Mouse (Mus musculus) CH12.LX (cell line): ENCODE measurements around the gene Thbs1. TPM values are rescaled to one million over a fixed set of nuclear protein-coding genes. Genes with fewer than 3 reads are reported as not detected.

ENCODE experiments used
- DNase-seq: peaks from one replicate; pipeline ENCODE4 v3.0.0-alpha.2; 2013; ENCODE audit errors: extremely low read depth
- H3K27ac ChIP-seq: 2 replicates; pipeline ENCODE4 v1.5.1; 2012; ENCODE audit warnings: low read depth, mild to moderate bottlenecking, control low read depth, moderate library complexity; ENCODE audit not compliant: insufficient read depth
- H3K27me3 ChIP-seq: replicated peaks from 2 replicates; pipeline ENCODE3; 2012; ENCODE audit warnings: inconsistent platforms
- H3K36me3 ChIP-seq, 2 experiments: replicated peaks in 1 of 2; 2 replicates each; pipeline versions ENCODE3 to v1.6.1; 2012; ENCODE audit warnings: inconsistent platforms in 1 of 2, low read length in 1 of 2, mild to moderate bottlenecking in 1 of 2, mixed read lengths in 1 of 2, moderate library complexity in 1 of 2; ENCODE audit not compliant: control insufficient read depth in 1 of 2, insufficient read depth in 1 of 2
- H3K4me1 ChIP-seq, 2 experiments: 2 replicates each; pipeline ENCODE4 v1.6.1; 2012; ENCODE audit warnings: inconsistent platforms in 1 of 2, moderate library complexity in 1 of 2; ENCODE audit not compliant: insufficient read depth in 2 of 2, control insufficient read depth in 1 of 2
- H3K4me2 ChIP-seq: 2 replicates; pipeline ENCODE4 v1.6.1; 2012; ENCODE audit warnings: low read depth, mild to moderate bottlenecking, control low read depth; ENCODE audit not compliant: poor library complexity, insufficient read depth, severe bottlenecking
- H3K4me3 ChIP-seq, 3 experiments: fragments of 150-350 bp in 1 of 3; sonication (generic) in 1 of 3; replicated peaks in 1 of 3; 2 replicates each; pipeline versions ENCODE3 to v1.5.1; 2011 to 2012; ENCODE audit warnings: low read depth in 2 of 3, low read length in 2 of 3, mild to moderate bottlenecking in 2 of 3, moderate library complexity in 2 of 3, control low read depth in 1 of 3, improper control_type of control experiment in 1 of 3, inconsistent platforms in 1 of 3, mixed read lengths in 1 of 3; ENCODE audit not compliant: poor library complexity in 1 of 3
- H3K79me2 ChIP-seq: replicated peaks from 2 replicates; pipeline ENCODE4 v1.6.1; 2012; ENCODE audit warnings: mild to moderate bottlenecking, moderate library complexity; ENCODE audit not compliant: control insufficient read depth, poor library complexity, insufficient read depth, severe bottlenecking; ENCODE audit errors: extremely low read depth
- H3K9ac ChIP-seq: 2 replicates; pipeline ENCODE4 v1.6.1; 2012; ENCODE audit warnings: low read depth, mild to moderate bottlenecking, control low read depth, moderate library complexity; ENCODE audit not compliant: insufficient read depth
- H3K9me3 ChIP-seq: replicated peaks from 2 replicates; pipeline ENCODE3; 2012; ENCODE audit warnings: low read length, inconsistent platforms, mixed read lengths
- BHLHE40 ChIP-seq: IDR thresholded peaks from 2 replicates; pipeline ENCODE4 v1.6.1; 2011; ENCODE audit warnings: mild to moderate bottlenecking, low read depth, low read length, improper control_type of control experiment
- E2F4 ChIP-seq: IDR thresholded peaks from 2 replicates; pipeline ENCODE4 v1.6.1; 2011; ENCODE audit warnings: low read depth, low read length, improper control_type of control experiment; ENCODE audit not compliant: insufficient replicate concordance
- ELF1 ChIP-seq: IDR thresholded peaks from 2 replicates; pipeline ENCODE4 v1.6.1; 2014; ENCODE audit warnings: low read depth, mild to moderate bottlenecking, inconsistent platforms, low read length, improper control_type of control experiment
- EP300 ChIP-seq: IDR thresholded peaks from 2 replicates; pipeline ENCODE4 v1.6.1; 2011; ENCODE audit warnings: low read length, improper control_type of control experiment
- ETS1 ChIP-seq: conservative IDR thresholded peaks from 2 replicates; pipeline ENCODE4 v1.6.1; 2012; ENCODE audit warnings: low read depth, mild to moderate bottlenecking, inconsistent platforms, low read length, improper control_type of control experiment, moderate library complexity
- GABPA ChIP-seq: IDR thresholded peaks from 2 replicates; pipeline ENCODE4 v1.6.1; 2012; ENCODE audit warnings: low read depth, low read length, improper control_type of control experiment, inconsistent platforms; ENCODE audit not compliant: insufficient replicate concordance
- IRF4 ChIP-seq: IDR thresholded peaks from 2 replicates; pipeline ENCODE4 v1.6.1; 2014; ENCODE audit warnings: low read depth, mild to moderate bottlenecking, inconsistent platforms, low read length, improper control_type of control experiment
- JUN ChIP-seq: IDR thresholded peaks from 2 replicates; pipeline ENCODE4 v1.6.1; 2011; ENCODE audit warnings: low read depth, mild to moderate bottlenecking, low read length, improper control_type of control experiment, moderate library complexity; ENCODE audit not compliant: insufficient read depth
- JUND ChIP-seq: conservative IDR thresholded peaks from 2 replicates; pipeline ENCODE4 v1.6.1; 2011; ENCODE audit warnings: low read depth, low read length, improper control_type of control experiment
- KAT2A ChIP-seq: IDR thresholded peaks from 2 replicates; pipeline ENCODE4 v1.6.1; 2012; ENCODE audit warnings: low read length, improper control_type of control experiment, inconsistent platforms; ENCODE audit not compliant: insufficient replicate concordance
- MAX ChIP-seq: IDR thresholded peaks from 2 replicates; pipeline ENCODE4 v1.6.1; 2011; ENCODE audit warnings: low read length, improper control_type of control experiment
- MEF2A ChIP-seq: IDR thresholded peaks from 2 replicates; pipeline ENCODE4 v1.6.1; 2014; ENCODE audit warnings: low read depth, mild to moderate bottlenecking, inconsistent platforms, low read length, improper control_type of control experiment, borderline replicate concordance
- MXI1 ChIP-seq: IDR thresholded peaks from 2 replicates; pipeline ENCODE4 v1.6.1; 2011; ENCODE audit warnings: mild to moderate bottlenecking, low read depth, low read length, improper control_type of control experiment
- MYC ChIP-seq: IDR thresholded peaks from 2 replicates; pipeline ENCODE4 v1.6.1; 2011; ENCODE audit warnings: low read depth, mild to moderate bottlenecking, improper control_type of control experiment, low read length
- NRF1 ChIP-seq: IDR thresholded peaks from 2 replicates; pipeline ENCODE4 v1.6.1; 2014; ENCODE audit warnings: low read depth, mild to moderate bottlenecking, inconsistent platforms, low read length, improper control_type of control experiment, moderate library complexity
- POLR2A ChIP-seq: IDR thresholded peaks from 2 replicates; pipeline ENCODE4 v1.6.1; 2011; ENCODE audit warnings: low read depth, mild to moderate bottlenecking, improper control_type of control experiment, low read length
- POLR2AphosphoS2 ChIP-seq: IDR thresholded peaks from 2 replicates; pipeline ENCODE4 v1.6.1; 2011; ENCODE audit warnings: low read depth, low read length, improper control_type of control experiment
- RCOR1 ChIP-seq: conservative IDR thresholded peaks from 2 replicates; pipeline ENCODE4 v1.6.1; 2012; ENCODE audit warnings: low read depth, mild to moderate bottlenecking, inconsistent platforms, low read length, improper control_type of control experiment
- SIN3A ChIP-seq: IDR thresholded peaks from 2 replicates; pipeline ENCODE4 v1.6.1; 2012; ENCODE audit warnings: low read length, improper control_type of control experiment, inconsistent platforms
- SMC3 ChIP-seq: IDR thresholded peaks from 2 replicates; pipeline ENCODE4 v1.6.1; 2011; ENCODE audit warnings: low read depth, low read length, improper control_type of control experiment
- TBP ChIP-seq: conservative IDR thresholded peaks from 2 replicates; pipeline ENCODE4 v1.6.1; 2011; ENCODE audit warnings: low read depth, low read length, improper control_type of control experiment
- USF2 ChIP-seq: conservative IDR thresholded peaks from 2 replicates; pipeline ENCODE4 v1.6.1; 2011; ENCODE audit warnings: low read depth, low read length, improper control_type of control experiment
- ZC3H11A ChIP-seq: IDR thresholded peaks from 2 replicates; pipeline ENCODE4 v1.6.1; 2012; ENCODE audit warnings: low read depth, mild to moderate bottlenecking, inconsistent platforms, low read length, improper control_type of control experiment
- ZNF384 ChIP-seq: IDR thresholded peaks from 2 replicates; pipeline ENCODE4 v1.6.1; 2012; ENCODE audit warnings: low read depth, low read length, improper control_type of control experiment, inconsistent platforms
- dilution Hi-C: fragments of 300-500 bp; cut with MboI; formaldehyde crosslinking; loops from 2 replicates; pipeline ENCODE4 v1.14.3; 2020; ENCODE audit warnings: low sequenced_read_pairs; ENCODE audit not compliant: extremely low pct_unique_long_range_greater_than_20kb, extremely low pct_ligation_motif_present
- in situ Hi-C: fragments of 300-500 bp; cut with MboI; formaldehyde crosslinking; loops from 3 replicates; pipeline ENCODE4 v1.14.3; 2019; ENCODE audit warnings: low sequenced_read_pairs, low pct_ligation_motif_present, low pct_unique_long_range_greater_than_20kb, mixed read lengths
- polyA plus RNA-seq: library from polyadenylated mRNA; unstranded; fragments of >175 nt; gene quantifications from 2 replicates; pipeline ENCODE4 v1.2.1, GENCODE M21; 2012; ENCODE audit warnings: low read depth; ENCODE audit not compliant: insufficient read length
- total RNA-seq, 2 experiments: library from RNA; depleted of rRNA; stranded (reverse); fragments of 300-350 nt in 1 of 2; fragments of >200 nt in 1 of 2; gene quantifications; 2 replicates each; pipeline ENCODE4 v1.2.3; 2012 to 2014

Thbs1 gene
- total RNA-seq (2012; rRNA removed) (0.08 TPM in 1 of 2 replicates, not detected in the other), total RNA-seq (2014; rRNA removed) (0.03 and 0.04 TPM in 2 replicates), polyA plus RNA-seq (not detected in 2 replicates)

GRCm38 (mm10) chr2:118111488-118112131 is at the start of gene Thbs1:
Thbs1 (plus strand) TSS chr2:118111876.
- Histone ChIP-seq H3K4me1 (no peaks in the 10 kb centered on the region), H3K27ac (no peak within 1 kb of the TSS), H3K4me3 (peak within 1 kb of the TSS in 2 of 3 experiments; percentile 18 to 41), H3K79me2 (no peaks in the 10 kb centered on the region), H3K9me3 (no peaks in the 10 kb centered on the region), H3K4me2 (peak within 1 kb of the TSS; percentile 87), H3K36me3 (no peaks in the 10 kb centered on the region), H3K27me3 (no peaks in the 10 kb centered on the region), H3K9ac (no peak within 1 kb of the TSS)
- dilution Hi-C loops = no loop called here
- DNase-seq = peak; percentile 16
- in situ Hi-C loops = loop anchor here (25.0 kb wide), 1 partner anchor 574 kb away; no protein-coding TSS in a partner anchor
- TF ChIP-seq JUND = no peak
- no peak for TF ChIP-seq MXI1
- no peak for TF ChIP-seq ELF1
- TF ChIP-seq BHLHE40 = no peak
- TF ChIP-seq MYC = no peak
- no peak for TF ChIP-seq JUN
- no peak for TF ChIP-seq SMC3
- no peak for TF ChIP-seq NRF1
- TF ChIP-seq TBP = no peak
- TF ChIP-seq RCOR1 = no peak
- TF ChIP-seq EP300 = no peak
- no peak for TF ChIP-seq POLR2A

DNA sequence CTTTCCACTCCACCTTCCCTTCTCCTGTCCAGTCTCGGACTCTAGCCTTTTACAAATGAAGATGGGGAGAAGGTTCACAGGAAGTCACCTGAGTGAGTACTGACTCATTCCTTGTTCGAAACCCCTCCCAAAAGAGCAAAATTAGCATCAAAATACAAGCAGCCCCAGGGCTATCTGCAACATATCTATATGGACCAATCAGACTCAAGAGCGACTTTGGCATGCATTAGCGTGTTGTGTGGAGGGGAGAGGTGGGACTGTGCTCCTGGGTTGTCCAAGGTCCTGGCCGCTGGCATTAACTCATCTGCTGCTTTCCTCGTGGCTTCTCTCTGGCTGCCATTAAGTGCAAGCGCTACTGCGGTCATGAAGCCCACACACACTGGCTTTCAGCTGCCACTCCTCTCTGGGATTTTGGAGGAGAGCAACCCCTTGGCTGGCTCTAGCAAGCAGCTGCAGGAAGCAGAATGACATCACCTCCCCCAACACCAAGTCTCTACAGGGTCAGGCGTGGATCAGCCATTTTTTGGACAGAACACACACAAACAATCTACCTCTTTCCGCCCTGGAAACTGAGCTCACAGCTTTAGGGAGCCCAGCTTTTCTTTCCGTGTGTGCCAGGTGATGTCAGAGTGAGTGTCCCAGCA is 47.4 kb upstream of the Thbs1 start:
- dilution Hi-C loops = no loop called here
- Histone ChIP-seq H3K4me2 (no peak overlapping the region; the same call in 1 of the 2 replicates), H3K4me3 (no peak overlapping the region), H3K27me3 (no peaks in the 10 kb centered on the region), H3K4me1 (no peaks in the 10 kb centered on the region), H3K79me2 (no peaks in the 10 kb centered on the region), H3K9ac (no peak overlapping the region), H3K27ac (no peak overlapping the region), H3K9me3 (no peaks in the 10 kb centered on the region), H3K36me3 (no peaks in the 10 kb centered on the region)
- no peak for DNase-seq
- TF ChIP-seq POLR2AphosphoS2 (no peak), SIN3A (no peak), MXI1 (no peak), ZNF384 (no peak), RCOR1 (no peak), USF2 (no peak), KAT2A (no peak), E2F4 (no peak), IRF4 (no peak), MYC (no peak), EP300 (no peak), MAX (no peak), GABPA (no peak), BHLHE40 (no peak), MEF2A (no peak), ETS1 (no peak), JUND (no peak), ZC3H11A (no peak)
- in situ Hi-C loops = no loop called here
